Mouse (Mus musculus): ENCODE measurements around the gene Ncapd2. TPM values are rescaled to one million over a fixed set of nuclear protein-coding genes. Genes with fewer than 3 reads are reported as not detected.

Ncapd2 gene
- polyA plus RNA-seq, 1 experiment from 2014 or later: 66.1 TPM

DNA sequence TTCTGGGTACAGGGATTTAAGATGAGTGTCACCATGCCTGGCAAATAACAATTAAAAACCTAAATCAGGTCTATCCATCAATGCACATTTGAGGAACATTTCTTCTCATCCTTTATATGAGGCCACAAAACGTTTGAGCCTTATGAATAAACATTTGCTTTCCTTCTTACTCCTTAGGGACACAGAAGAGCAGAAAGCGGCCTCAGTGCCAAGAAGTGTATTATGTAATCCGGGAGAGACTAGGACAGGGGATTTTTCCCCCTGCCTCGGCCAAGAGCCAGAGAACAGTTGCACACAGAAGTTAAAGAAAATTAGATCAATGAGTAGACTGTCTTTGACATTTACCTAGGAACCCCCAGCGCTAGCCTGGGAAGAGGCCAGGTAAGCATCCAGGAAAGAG lies 9.4 kb downstream of the Ncapd2 start:
- no peaks in the 10 kb centered on the region for H3K9me3 ChIP-seq (replicated peaks)
- no peaks in the 10 kb centered on the region for H3K27me3 ChIP-seq
- H3K4me1 ChIP-seq (replicated peaks): no peaks in the 10 kb centered on the region
- no peak for ATAC-seq (replicated peaks; ENCODE audit: insufficient number of reproducible peaks, insufficient read depth, low FRiP score, low read depth)
- no peak overlapping the region for H3K9ac ChIP-seq
- H3K36me3 ChIP-seq: peaks cover 96% of the 10 kb centered on the region
- no peak overlapping the region for H3K27ac ChIP-seq
- 80% methylated on average over 5 of the region's 5 CpGs for WGBS
- no peak overlapping the region for H3K4me2 ChIP-seq
- H3K4me3 ChIP-seq: no peak overlapping the region

DNA sequence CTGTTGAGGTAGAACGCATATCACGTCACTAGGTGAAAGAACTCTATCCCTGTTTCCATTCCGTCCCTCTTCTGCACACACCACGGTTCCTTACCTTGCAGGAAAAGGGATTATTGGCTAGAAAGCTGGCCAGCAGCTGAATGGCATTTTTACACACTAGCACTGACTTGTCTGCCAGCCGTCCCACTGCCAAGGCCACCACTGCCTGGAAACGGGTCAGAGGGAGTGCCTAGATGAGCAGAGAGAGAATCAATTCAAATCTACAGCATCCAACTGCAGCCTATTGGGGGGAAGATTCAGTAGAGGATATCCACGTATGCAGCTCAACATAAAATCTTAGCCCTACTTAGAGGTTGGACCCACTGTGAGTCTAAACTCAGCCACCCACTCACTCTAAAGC lies 11.9 kb downstream of the Ncapd2 start:
- H3K4me1 ChIP-seq (replicated peaks): no peaks in the 10 kb centered on the region
- H3K27me3 ChIP-seq: no peaks in the 10 kb centered on the region
- H3K9ac ChIP-seq: no peak overlapping the region
- no peak for ATAC-seq (replicated peaks; ENCODE audit: insufficient number of reproducible peaks, insufficient read depth, low FRiP score, low read depth)
- no peaks in the 10 kb centered on the region for H3K9me3 ChIP-seq (replicated peaks)
- H3K27ac ChIP-seq: no peak overlapping the region
- peaks cover 96% of the 10 kb centered on the region for H3K36me3 ChIP-seq
- 87% methylated on average over 7 of the region's 7 CpGs for WGBS
- no peak overlapping the region for H3K4me2 ChIP-seq
- no peak overlapping the region for H3K4me3 ChIP-seq

DNA sequence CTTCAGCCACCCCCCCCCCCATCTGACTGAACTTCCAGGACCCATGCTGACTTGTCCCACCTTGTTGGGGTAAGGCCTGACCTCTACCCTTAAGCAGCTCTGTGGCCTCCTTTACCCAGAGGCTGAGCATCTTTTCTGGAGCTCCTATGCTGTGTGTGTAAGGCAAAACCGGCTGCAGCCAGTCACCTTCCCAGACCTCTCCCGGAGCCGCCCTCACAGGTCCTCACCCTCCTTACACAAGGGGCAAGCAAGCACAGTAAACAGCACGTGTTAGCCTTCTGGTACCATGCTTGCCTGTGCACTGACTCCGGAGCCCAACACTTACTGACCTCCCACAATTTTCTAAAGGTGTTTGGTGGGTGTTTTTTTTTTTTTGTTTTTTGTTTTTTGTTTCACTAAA lies 16.0 kb downstream of the Ncapd2 start:
- Histone ChIP-seq H3K9ac (no peak overlapping the region), H3K27ac (no peak overlapping the region), H3K9me3 (replicated peaks) (no peaks in the 10 kb centered on the region), H3K4me1 (replicated peaks) (no peaks in the 10 kb centered on the region), H3K4me2 (no peak overlapping the region), H3K27me3 (no peaks in the 10 kb centered on the region), H3K36me3 (peaks cover 97% of the 10 kb centered on the region), H3K4me3 (no peak overlapping the region)
- WGBS: 90% methylated on average over 5 of the region's 5 CpGs
- no peak for ATAC-seq (replicated peaks; ENCODE audit: insufficient number of reproducible peaks, insufficient read depth, low FRiP score, low read depth)

DNA sequence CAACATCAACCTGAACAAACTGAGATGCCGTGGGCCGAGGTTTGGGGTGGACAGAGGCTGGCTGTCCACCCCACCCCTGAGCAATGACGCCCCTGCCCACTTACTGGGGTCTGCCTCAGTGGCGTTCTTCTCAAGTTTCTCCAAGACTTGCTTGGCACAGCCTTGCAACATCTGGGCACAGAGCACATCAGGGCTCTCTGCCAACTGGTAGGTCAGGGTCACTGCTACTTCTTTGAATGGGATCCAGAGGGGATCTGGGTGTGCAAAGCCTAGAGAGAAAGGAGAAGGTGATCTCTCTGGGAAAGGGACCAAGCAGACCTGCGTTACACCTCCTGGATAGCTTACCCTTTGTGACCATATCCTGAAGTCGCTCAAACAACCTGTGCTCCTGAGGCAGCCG lies 18.2 kb downstream of the Ncapd2 start:
- no peak overlapping the region for H3K9ac ChIP-seq
- H3K36me3 ChIP-seq: peaks cover 95% of the 10 kb centered on the region
- H3K4me1 ChIP-seq (replicated peaks): peaks cover under 1% of the 10 kb centered on the region; the same call in 1 of the 2 replicates
- H3K4me3 ChIP-seq: no peak overlapping the region
- WGBS: 92% methylated on average over 7 of the region's 7 CpGs
- H3K9me3 ChIP-seq (replicated peaks): no peaks in the 10 kb centered on the region
- H3K27ac ChIP-seq: no peak overlapping the region
- H3K4me2 ChIP-seq: no peak overlapping the region
- no peak for ATAC-seq (replicated peaks; ENCODE audit: insufficient number of reproducible peaks, insufficient read depth, low FRiP score, low read depth)
- no peaks in the 10 kb centered on the region for H3K27me3 ChIP-seq

DNA sequence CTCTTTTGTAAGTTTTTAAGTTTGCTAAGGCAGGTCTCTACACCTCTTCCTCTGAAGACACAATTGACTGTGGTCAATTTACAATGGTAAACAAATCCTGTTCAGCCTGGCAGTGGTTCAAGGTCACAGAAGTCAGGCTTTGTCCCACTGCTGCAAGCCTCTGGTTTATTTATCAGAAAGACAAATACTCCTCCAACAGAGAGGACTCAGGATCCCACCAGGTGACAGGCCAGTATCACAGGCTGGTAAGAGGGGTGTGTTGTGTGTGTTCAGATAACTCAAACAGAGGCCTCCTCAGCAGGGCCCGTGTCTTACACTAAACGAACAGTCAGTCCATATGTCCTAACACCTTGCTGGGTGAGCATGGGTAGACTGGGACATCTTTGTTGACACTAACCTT lies 19.0 kb downstream of the Ncapd2 start:
- Histone ChIP-seq H3K9ac (no peak overlapping the region), H3K27ac (no peak overlapping the region), H3K9me3 (replicated peaks) (no peaks in the 10 kb centered on the region), H3K4me2 (no peak overlapping the region), H3K36me3 (peaks cover 93% of the 10 kb centered on the region), H3K4me3 (no peak overlapping the region), H3K4me1 (replicated peaks) (peaks cover 9% of the 10 kb centered on the region), H3K27me3 (no peaks in the 10 kb centered on the region)
- 58% methylated on average over 2 of the region's 2 CpGs for WGBS
- no peak for ATAC-seq (replicated peaks; ENCODE audit: insufficient number of reproducible peaks, insufficient read depth, low FRiP score, low read depth)

DNA sequence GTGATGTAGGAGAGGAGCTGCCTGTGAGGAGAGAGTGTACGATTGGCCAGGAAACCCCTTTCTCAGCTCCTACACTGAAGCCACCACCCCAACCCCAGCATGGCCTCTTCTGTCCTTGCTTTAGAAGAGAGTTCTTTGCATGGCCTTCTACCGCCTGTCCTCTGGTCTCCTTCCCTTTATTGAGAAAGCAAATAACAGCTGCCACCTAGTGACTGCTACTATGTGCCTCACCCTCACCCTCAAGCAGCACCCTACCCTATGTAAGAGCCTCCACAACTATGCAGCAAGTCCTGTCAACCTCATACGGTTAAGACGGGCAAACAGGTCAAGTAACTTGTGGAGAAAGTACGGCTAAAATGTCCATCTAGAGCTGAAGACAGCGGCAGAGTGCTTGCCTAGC lies 21.3 kb downstream of the Ncapd2 start:
- Histone ChIP-seq H3K27ac (peak overlapping the region; percentile 27; the same call in 1 of the 2 replicates), H3K27me3 (no peaks in the 10 kb centered on the region), H3K9ac (no peak overlapping the region), H3K9me3 (replicated peaks) (no peaks in the 10 kb centered on the region), H3K4me1 (replicated peaks) (peaks cover 17% of the 10 kb centered on the region), H3K36me3 (peaks cover 70% of the 10 kb centered on the region), H3K4me2 (no peak overlapping the region), H3K4me3 (no peak overlapping the region)
- 75% methylated on average over 6 of the region's 6 CpGs for WGBS
- no peak for ATAC-seq (replicated peaks; ENCODE audit: insufficient number of reproducible peaks, insufficient read depth, low FRiP score, low read depth)

DNA sequence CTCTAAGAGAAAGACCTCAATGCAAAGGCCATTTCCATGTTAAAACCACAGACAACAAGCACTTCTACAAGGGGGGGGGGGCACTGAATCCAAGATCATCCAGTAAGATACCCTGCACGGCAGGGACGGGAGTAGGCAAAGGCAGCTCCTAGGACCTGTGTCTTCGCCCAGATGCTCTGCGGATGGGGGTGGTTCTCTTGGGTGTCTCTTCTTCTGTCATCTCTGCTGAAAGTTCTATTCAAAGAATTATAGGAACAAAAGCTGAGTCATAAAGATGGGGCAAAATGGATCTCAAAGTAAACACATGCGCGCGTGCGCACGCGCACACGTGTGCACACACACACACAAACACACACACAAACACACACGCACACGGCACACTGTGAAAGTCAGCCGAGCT lies 23.4 kb downstream of the Ncapd2 start:
- peak overlapping the region; percentile 77; the same call in 1 of the 2 replicates for H3K4me2 ChIP-seq
- peak overlapping the region; percentile 97 for H3K27ac ChIP-seq
- ATAC-seq (replicated peaks; ENCODE audit: insufficient number of reproducible peaks, insufficient read depth, low FRiP score, low read depth): no peak
- no peaks in the 10 kb centered on the region for H3K27me3 ChIP-seq
- H3K36me3 ChIP-seq: peaks cover 62% of the 10 kb centered on the region
- H3K9ac ChIP-seq: peak overlapping the region; percentile 69; the same call in 1 of the 2 replicates
- no peaks in the 10 kb centered on the region for H3K9me3 ChIP-seq (replicated peaks)
- no peak overlapping the region for H3K4me3 ChIP-seq
- peaks cover 29% of the 10 kb centered on the region for H3K4me1 ChIP-seq (replicated peaks)
- 87% methylated on average over 14 of the region's 14 CpGs for WGBS

DNA sequence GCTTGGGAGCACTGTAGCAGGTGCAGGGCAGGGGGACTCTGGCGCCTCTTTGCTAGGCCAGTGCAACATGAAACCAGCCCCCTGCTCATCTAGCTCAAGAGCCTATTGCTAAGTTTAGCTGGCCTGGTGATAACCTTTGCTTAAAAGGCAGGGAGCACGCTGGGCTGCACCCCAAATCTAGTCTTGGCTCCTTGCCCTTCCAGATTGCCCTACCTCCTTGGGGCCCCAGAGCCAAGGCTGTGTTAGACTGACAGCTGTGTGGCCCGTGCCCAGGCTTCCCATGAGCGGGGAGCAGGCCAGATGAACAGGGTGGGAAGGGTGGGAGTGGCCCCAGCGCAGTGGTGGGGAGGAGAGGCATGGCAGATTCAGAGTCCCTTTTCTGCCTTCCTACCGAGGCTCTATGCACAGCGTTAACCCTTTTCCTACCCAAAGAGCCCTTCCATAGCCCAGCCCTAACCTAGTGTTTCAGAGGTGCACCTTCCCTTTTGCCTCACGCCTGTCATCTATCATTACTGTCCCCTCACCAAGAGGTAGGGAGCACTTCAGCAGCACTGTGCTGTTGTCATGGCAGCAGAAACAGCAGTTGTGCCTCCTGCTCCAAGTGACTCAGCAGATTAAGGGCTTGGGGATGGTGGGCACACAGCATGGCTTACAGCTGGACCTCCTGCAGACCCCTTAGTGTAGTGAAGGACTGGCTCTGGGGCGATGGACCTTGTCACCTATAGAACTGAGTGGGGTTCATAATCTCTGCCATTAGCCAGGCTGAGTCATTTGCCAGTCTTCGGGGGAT lies 24.4 kb downstream of the Ncapd2 start:
- H3K4me2 ChIP-seq: peak overlapping the region; percentile 77
- H3K27me3 ChIP-seq: no peaks in the 10 kb centered on the region
- H3K36me3 ChIP-seq: peaks cover 52% of the 10 kb centered on the region
- 16% methylated on average over 10 of the region's 10 CpGs for WGBS
- no peaks in the 10 kb centered on the region for H3K9me3 ChIP-seq (replicated peaks)
- peak; percentile 68 for ATAC-seq (replicated peaks; ENCODE audit: insufficient number of reproducible peaks, insufficient read depth, low FRiP score, low read depth)
- peak overlapping the region; percentile 97 for H3K27ac ChIP-seq
- H3K4me3 ChIP-seq: peak overlapping the region; percentile 94
- H3K4me1 ChIP-seq (replicated peaks): peaks cover 36% of the 10 kb centered on the region
- H3K9ac ChIP-seq: peak overlapping the region; percentile 69

DNA sequence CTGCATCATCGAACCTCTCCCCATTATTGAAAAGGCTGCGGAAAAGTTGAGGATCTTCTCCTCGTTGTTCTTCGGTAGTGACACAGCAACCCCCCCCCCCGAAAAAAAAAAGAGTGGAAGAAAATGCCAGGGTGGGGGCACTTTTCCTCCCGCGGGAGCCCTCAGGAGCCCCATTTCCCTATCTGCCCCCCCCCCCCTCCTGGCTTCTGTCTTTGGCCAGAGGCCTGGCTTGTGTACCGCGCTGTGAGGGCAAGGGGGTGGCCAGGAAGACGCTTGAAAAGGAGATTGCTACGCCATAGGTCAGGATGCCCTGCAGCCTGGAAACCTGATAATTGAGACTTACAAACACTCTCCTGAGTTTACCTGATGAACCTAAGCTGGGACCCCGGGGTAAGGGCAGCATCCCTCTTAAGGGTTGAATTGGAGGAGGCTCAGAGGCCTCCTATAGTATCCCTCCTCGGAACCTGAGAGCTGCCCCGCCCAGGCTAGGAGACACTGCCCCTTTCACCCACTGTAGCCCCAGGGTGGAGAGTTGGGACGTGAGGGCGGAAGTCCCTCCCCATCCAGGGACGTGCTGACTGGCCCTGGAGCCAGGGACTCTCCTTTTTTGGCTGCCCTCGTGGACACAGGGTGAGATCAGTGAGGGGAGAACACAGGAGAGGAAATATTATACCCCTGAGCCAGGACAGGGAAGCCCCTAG lies 25.3 kb downstream of the Ncapd2 start, which contains the start of gene Gapdh:
Gene Gapdh, minus strand, starts transcription at position 417 of the 701 bp plus-strand sequence.
- peaks cover 47% of the 10 kb centered on the region for H3K36me3 ChIP-seq

DNA sequence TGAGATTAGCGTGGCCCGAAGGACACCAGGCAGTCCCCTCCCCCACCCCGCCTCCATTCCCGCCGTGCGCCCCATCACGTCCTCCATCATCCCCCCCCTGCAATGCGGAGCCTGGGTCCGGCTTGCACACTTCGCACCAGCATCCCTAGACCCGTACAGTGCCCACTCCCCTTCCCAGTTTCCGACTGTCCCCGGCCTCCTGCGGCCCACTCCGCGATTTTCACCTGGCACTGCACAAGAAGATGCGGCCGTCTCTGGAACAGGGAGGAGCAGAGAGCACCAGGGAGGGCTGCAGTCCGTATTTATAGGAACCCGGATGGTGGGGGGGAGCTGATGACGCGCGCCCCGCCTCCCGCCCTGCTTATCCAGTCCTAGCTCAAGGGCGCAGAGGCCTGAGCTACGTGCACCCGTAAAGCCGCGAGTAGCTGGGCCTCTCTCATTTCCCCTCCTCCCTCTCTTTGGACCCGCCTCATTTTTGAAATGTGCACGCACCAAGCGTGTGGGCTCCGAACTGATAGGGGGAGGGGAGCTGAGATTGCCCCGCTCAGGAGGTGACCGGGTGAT lies 26.1 kb downstream of the Ncapd2 start:
- WGBS: under 1% methylated on average over 35 of the region's 36 CpGs
- Histone ChIP-seq H3K4me3 (peak overlapping the region; percentile 94), H3K9me3 (replicated peaks) (no peaks in the 10 kb centered on the region), H3K36me3 (peaks cover 43% of the 10 kb centered on the region), H3K9ac (peak overlapping the region; percentile 94), H3K4me1 (replicated peaks) (peaks cover 50% of the 10 kb centered on the region), H3K27ac (peak overlapping the region; percentile 97), H3K4me2 (peak overlapping the region; percentile 77), H3K27me3 (no peaks in the 10 kb centered on the region)
- ATAC-seq (replicated peaks; ENCODE audit: insufficient number of reproducible peaks, insufficient read depth, low FRiP score, low read depth): peak; percentile 86

More for the DNA sequence above, 25.3 kb downstream of the Ncapd2 start, which contains the start of gene Gapdh:
- Histone ChIP-seq H3K27me3 (no peaks in the 10 kb centered on the region), H3K4me3 (peak within 1 kb of the TSS; percentile 94), H3K4me1 (replicated peaks) (peaks cover 43% of the 10 kb centered on the region), H3K9me3 (replicated peaks) (no peaks in the 10 kb centered on the region), H3K9ac (peak within 1 kb of the TSS; percentile 94), H3K27ac (peak within 1 kb of the TSS; percentile 97), H3K4me2 (peak within 1 kb of the TSS; percentile 77)
- WGBS: 0% methylated on average over 18 of the region's 18 CpGs
- ATAC-seq (replicated peaks; ENCODE audit: insufficient number of reproducible peaks, insufficient read depth, low FRiP score, low read depth): peak; percentile 83

DNA sequence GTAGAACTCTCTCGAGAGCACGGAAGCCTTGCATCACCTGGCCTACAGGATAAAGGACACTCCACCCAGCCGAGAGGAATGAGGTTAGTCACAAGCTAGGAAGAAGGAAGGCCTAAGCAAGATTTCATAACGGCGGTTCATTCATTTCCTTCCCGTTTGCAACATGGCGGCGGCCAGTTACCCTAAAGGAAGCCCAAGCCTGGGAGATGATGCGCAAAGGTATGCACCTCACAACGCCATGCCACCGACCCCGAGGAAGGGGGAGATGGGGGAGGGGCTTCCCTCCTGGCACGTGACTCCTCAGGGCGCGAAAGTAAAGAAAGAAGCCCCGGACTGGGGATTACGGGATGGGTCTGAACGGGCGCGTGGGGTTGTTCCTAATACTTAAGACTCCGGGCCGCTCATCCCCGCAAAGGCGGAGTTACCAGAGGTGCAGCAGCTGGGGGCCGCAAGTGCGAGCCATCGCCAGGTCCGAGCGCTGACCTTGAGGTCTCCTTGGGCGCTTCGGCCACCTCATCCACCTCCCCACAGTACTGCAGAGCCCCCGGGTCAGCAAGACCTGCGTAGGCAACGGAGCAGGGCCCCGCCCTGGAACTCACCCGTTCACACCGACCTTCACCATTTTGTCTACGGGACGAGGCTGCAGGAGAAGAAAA lies 26.7 kb downstream of the Ncapd2 start:
- 0% methylated on average over 39 of the region's 39 CpGs for WGBS
- H3K4me1 ChIP-seq (replicated peaks): peaks cover 56% of the 10 kb centered on the region
- ATAC-seq (replicated peaks; ENCODE audit: insufficient number of reproducible peaks, insufficient read depth, low FRiP score, low read depth): no peak
- peak overlapping the region; percentile 94 for H3K9ac ChIP-seq
- H3K4me3 ChIP-seq: peak overlapping the region; percentile 94
- no peaks in the 10 kb centered on the region for H3K27me3 ChIP-seq
- H3K9me3 ChIP-seq (replicated peaks): no peaks in the 10 kb centered on the region
- peak overlapping the region; percentile 77 for H3K4me2 ChIP-seq
- peak overlapping the region; percentile 97 for H3K27ac ChIP-seq
- peaks cover 39% of the 10 kb centered on the region for H3K36me3 ChIP-seq

All from heart, embryonic 15.5 days (tissue).